Mouse (Mus musculus): ENCODE results near the gene Gm11938. TPM values are rescaled to one million over a fixed set of nuclear protein-coding genes. Genes with fewer than 3 reads are reported as not detected.
"Not testable (repeated sequence)": the region's sequence is repeated elsewhere in the genome, so short reads cannot be mapped to it uniquely, and the experiment has no call there.

Gm11938 gene
- polyA plus RNA-seq (2014; fragmentation: Nextera tagmentation; extraction: Ambion mirVana) = not detected in 2 replicates

DNA sequence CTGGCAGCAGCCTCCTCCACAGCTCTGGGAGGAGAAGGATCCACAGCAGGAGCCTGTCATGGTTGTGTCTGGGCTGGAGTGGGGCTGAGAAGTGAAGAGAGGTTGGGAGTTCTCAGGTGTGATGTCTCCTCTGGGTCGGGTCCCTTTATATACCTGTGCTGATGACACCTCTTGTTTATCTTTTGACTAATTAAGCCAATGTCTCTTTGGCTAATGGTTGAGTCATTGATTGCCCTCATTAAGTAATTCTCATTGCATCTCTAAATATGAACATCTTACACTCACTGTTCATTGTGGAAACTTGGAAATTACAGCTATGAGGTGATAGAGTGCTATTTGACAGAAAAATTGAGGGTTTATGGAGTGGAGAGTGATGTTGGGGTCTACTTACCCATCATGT is at the start of gene Gm11938:
Gm11938 (minus strand) TSS at position 101 of the 400 bp plus-strand sequence.
- WGBS = 69% methylated on average over 1 of the region's 1 CpGs
- ATAC-seq (ENCODE audit: low FRiP score, low TSS enrichment); H3K36me3 ChIP-seq (ENCODE audit: control insufficient read depth, insufficient read depth, low read length); H3K27me3 ChIP-seq (ENCODE audit: control insufficient read depth, insufficient read depth, low read length); H3K4me2 ChIP-seq (ENCODE audit: low read length); H3K9me3 ChIP-seq (ENCODE audit: control insufficient read depth, low read length); H3K4me3 ChIP-seq (replicated peaks; ENCODE audit: low read depth, low read length); H3K27ac ChIP-seq (replicated peaks; ENCODE audit: low read depth, low read length); H3K9ac ChIP-seq (replicated peaks; ENCODE audit: low read length); H3K4me1 ChIP-seq (ENCODE audit: control insufficient read depth, insufficient read depth, low read length); DNase-seq: not testable (repeated sequence)

DNA sequence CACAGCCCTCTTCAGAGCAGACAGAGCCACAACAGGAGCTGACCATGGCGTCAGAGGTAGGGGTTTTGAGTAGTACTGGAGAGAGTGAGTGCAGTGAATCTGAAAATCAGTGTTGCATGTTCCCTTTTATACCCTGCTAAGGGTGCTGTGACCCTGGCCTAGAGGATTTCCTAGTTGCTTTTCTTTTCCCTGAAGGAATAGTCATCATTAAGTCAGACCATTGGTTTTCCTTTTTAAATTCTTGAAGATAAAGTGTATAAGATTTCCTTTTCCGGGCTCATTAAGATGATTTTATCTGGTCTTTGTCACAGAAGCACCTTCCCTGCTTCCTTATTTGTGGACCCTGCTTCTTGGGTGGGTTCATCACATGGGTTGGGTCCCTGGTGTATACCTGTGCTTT is 47.0 kb upstream of the Gm11938 start, which contains the start of gene Gm11555:
Gm11555 (minus strand) TSS at position 101 of the 400 bp plus-strand sequence.
- Histone ChIP-seq H3K4me2 (ENCODE audit: low read length) (no peak within 1 kb of the TSS), H3K9me3 (ENCODE audit: control insufficient read depth, low read length) (no peaks in the 10 kb centered on the region), H3K4me3 (replicated peaks; ENCODE audit: low read depth, low read length) (no peak within 1 kb of the TSS), H3K9ac (replicated peaks; ENCODE audit: low read length) (no peak within 1 kb of the TSS), H3K27me3 (ENCODE audit: control insufficient read depth, insufficient read depth, low read length) (no peaks in the 10 kb centered on the region), H3K27ac (replicated peaks; ENCODE audit: low read depth, low read length) (no peak within 1 kb of the TSS), H3K36me3 (ENCODE audit: control insufficient read depth, insufficient read depth, low read length) (no peaks in the 10 kb centered on the region), H3K4me1 (ENCODE audit: control insufficient read depth, insufficient read depth, low read length) (no peaks in the 10 kb centered on the region)
- WGBS = 84% methylated on average over 2 of the region's 2 CpGs
- DNase-seq (no peak), ATAC-seq (ENCODE audit: low FRiP score, low TSS enrichment) (no peak)

DNA sequence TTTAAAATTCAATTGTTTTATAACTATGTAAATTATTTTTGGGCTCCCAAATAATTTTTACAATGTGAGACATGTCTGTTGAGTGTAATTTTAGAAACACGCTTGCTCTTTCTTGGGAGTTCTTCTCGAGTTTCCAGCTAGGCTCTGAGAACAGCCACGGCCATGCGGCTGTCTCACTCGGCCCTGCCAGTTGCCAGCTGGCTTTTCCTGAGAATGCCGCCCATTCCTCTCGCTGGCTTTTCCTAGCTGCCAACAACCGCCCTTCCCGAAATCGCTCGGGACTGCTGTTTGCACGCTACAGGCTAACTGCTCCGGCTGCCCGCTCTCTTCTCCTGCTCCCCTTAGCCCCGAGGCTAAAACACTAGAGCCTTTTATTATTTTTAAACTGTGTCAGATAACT is 43.3 kb upstream of the Gm11938 start:
- H3K9ac ChIP-seq (replicated peaks; ENCODE audit: low read length) = no peak overlapping the region
- H3K4me3 ChIP-seq (replicated peaks; ENCODE audit: low read depth, low read length) = no peak overlapping the region
- no peaks in the 10 kb centered on the region for H3K27me3 ChIP-seq (ENCODE audit: control insufficient read depth, insufficient read depth, low read length)
- H3K9me3 ChIP-seq (ENCODE audit: control insufficient read depth, low read length) = no peaks in the 10 kb centered on the region
- no peaks in the 10 kb centered on the region for H3K36me3 ChIP-seq (ENCODE audit: control insufficient read depth, insufficient read depth, low read length)
- no peak overlapping the region for H3K27ac ChIP-seq (replicated peaks; ENCODE audit: low read depth, low read length)
- 90% methylated on average over 15 of the region's 15 CpGs for WGBS
- DNase-seq (no peak), ATAC-seq (ENCODE audit: low FRiP score, low TSS enrichment) (no peak)
- no peaks in the 10 kb centered on the region for H3K4me1 ChIP-seq (ENCODE audit: control insufficient read depth, insufficient read depth, low read length)
- H3K4me2 ChIP-seq (ENCODE audit: low read length) = no peak overlapping the region

DNA sequence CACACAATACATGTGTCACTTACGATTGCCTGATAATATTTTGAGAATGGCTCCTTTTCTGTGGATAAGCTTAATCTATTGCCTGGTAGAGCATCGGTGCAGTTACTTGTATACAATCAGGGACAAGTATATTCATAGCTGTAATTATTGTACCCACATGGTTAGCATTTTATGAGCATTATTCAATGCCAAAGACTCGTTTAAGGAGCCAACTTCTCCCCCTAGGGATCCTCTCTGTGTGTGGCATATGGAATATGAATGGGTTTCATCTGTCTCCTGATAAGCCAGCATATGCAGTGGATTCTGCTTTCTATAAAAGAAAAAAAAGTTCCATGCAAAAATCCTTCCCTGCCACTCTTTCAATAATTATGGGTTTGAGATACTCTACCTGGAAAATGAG is 41.2 kb upstream of the Gm11938 start:
- DNase-seq (no peak), ATAC-seq (ENCODE audit: low FRiP score, low TSS enrichment) (no peak)
- 78% methylated on average over 3 of the region's 3 CpGs for WGBS

DNA sequence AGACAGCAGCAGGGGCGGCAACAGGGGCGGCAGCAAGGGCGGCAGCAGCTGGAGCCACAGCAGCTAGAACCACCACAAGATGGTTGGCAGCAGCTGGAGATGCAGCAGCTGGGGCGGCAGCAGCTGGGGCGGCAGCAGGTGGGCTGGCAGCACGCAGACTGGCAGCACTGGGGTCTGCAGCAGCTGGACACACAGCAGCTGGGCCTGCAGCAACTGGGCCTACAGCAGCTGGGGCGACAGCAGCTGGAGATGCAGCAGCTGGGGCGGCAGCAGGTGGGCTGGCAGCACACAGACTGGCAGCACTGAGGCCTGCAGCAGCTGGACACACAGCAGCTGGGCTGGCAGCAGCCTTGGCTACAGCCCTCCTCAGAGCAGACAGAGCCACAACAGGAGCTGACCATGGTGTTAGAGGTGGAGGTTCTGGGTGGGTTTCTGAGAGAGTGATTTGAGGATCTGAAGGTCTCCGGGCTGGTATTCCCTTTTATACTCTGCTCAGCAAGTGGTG is 40.6 kb upstream of the Gm11938 start, which contains the start of gene Krtap4-7:
Krtap4-7 (minus strand) TSS at position 455 of the 505 bp plus-strand sequence.
- not testable (repeated sequence) for H3K9ac ChIP-seq (replicated peaks; ENCODE audit: low read length); H3K9me3 ChIP-seq (ENCODE audit: control insufficient read depth, low read length); DNase-seq; H3K36me3 ChIP-seq (ENCODE audit: control insufficient read depth, insufficient read depth, low read length); H3K4me2 ChIP-seq (ENCODE audit: low read length); ATAC-seq (ENCODE audit: low FRiP score, low TSS enrichment); H3K27me3 ChIP-seq (ENCODE audit: control insufficient read depth, insufficient read depth, low read length); H3K27ac ChIP-seq (replicated peaks; ENCODE audit: low read depth, low read length); H3K4me3 ChIP-seq (replicated peaks; ENCODE audit: low read depth, low read length); H3K4me1 ChIP-seq (ENCODE audit: control insufficient read depth, insufficient read depth, low read length)
- WGBS = 84% methylated on average over 9 of the region's 9 CpGs

More for the DNA sequence above, 41.2 kb upstream of the Gm11938 start:
- no peaks in the 10 kb centered on the region for H3K9me3 ChIP-seq (ENCODE audit: control insufficient read depth, low read length)
- no peak overlapping the region for H3K4me3 ChIP-seq (replicated peaks; ENCODE audit: low read depth, low read length)
- H3K36me3 ChIP-seq (ENCODE audit: control insufficient read depth, insufficient read depth, low read length) = no peaks in the 10 kb centered on the region
- no peaks in the 10 kb centered on the region for H3K27me3 ChIP-seq (ENCODE audit: control insufficient read depth, insufficient read depth, low read length)
- no peak overlapping the region for H3K27ac ChIP-seq (replicated peaks; ENCODE audit: low read depth, low read length)
- H3K9ac ChIP-seq (replicated peaks; ENCODE audit: low read length) = no peak overlapping the region
- H3K4me1 ChIP-seq (ENCODE audit: control insufficient read depth, insufficient read depth, low read length) = no peaks in the 10 kb centered on the region
- no peak overlapping the region for H3K4me2 ChIP-seq (ENCODE audit: low read length)

DNA sequence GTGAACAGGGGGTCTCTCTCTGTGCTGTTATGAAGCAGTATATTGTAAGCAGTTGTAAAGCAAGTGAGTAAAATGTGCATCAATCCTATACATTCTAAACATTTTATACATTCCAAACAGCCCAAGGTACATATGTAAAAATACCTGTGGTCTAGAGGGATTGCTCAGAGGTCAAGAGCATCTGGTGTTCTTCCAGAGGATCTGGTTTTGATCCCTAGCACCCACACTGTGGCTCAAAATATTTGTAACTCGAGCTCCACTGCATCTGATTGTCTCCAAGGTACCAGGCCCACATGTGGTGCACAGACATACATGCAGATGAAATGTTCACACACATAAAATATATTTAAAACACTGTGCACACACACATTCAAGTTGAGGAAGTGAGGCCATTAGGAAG is 37.8 kb upstream of the Gm11938 start:
- Histone ChIP-seq H3K27me3 (ENCODE audit: control insufficient read depth, insufficient read depth, low read length) (no peaks in the 10 kb centered on the region), H3K9ac (replicated peaks; ENCODE audit: low read length) (no peak overlapping the region), H3K9me3 (ENCODE audit: control insufficient read depth, low read length) (no peaks in the 10 kb centered on the region), H3K4me2 (ENCODE audit: low read length) (no peak overlapping the region), H3K36me3 (ENCODE audit: control insufficient read depth, insufficient read depth, low read length) (no peaks in the 10 kb centered on the region), H3K27ac (replicated peaks; ENCODE audit: low read depth, low read length) (no peak overlapping the region), H3K4me3 (replicated peaks; ENCODE audit: low read depth, low read length) (no peak overlapping the region), H3K4me1 (ENCODE audit: control insufficient read depth, insufficient read depth, low read length) (no peaks in the 10 kb centered on the region)
- DNase-seq = no peak
- no peak for ATAC-seq (ENCODE audit: low FRiP score, low TSS enrichment)
- WGBS = 45% methylated on average over 1 of the region's 1 CpGs

DNA sequence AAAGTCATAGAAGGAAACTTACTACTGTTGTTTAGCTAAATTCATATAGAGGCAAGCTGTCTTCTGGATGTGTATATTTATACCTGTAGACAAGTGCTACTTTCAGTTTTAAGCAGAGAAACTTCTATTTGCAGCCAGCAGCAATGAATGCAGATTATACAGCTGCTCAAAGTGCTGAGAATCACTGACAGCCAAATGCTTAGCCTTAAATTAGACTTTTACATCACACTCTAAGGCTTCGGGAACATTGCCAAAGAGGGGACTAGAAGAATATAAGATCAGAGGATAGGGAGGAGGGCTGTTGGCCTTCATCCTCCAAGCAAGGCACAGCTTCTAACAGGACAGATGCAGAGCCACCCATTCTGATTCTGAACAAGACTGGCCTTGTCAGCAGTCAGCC is 34.0 kb upstream of the Gm11938 start:
- H3K4me1 ChIP-seq (ENCODE audit: control insufficient read depth, insufficient read depth, low read length) = no peaks in the 10 kb centered on the region
- no peak overlapping the region for H3K4me2 ChIP-seq (ENCODE audit: low read length)
- no peak for DNase-seq
- 67% methylated on average over 1 of the region's 1 CpGs for WGBS
- no peak overlapping the region for H3K27ac ChIP-seq (replicated peaks; ENCODE audit: low read depth, low read length)
- H3K9me3 ChIP-seq (ENCODE audit: control insufficient read depth, low read length) = no peaks in the 10 kb centered on the region
- no peak overlapping the region for H3K9ac ChIP-seq (replicated peaks; ENCODE audit: low read length)
- no peaks in the 10 kb centered on the region for H3K27me3 ChIP-seq (ENCODE audit: control insufficient read depth, insufficient read depth, low read length)
- no peak for ATAC-seq (ENCODE audit: low FRiP score, low TSS enrichment)
- H3K4me3 ChIP-seq (replicated peaks; ENCODE audit: low read depth, low read length) = no peak overlapping the region
- no peaks in the 10 kb centered on the region for H3K36me3 ChIP-seq (ENCODE audit: control insufficient read depth, insufficient read depth, low read length)

DNA sequence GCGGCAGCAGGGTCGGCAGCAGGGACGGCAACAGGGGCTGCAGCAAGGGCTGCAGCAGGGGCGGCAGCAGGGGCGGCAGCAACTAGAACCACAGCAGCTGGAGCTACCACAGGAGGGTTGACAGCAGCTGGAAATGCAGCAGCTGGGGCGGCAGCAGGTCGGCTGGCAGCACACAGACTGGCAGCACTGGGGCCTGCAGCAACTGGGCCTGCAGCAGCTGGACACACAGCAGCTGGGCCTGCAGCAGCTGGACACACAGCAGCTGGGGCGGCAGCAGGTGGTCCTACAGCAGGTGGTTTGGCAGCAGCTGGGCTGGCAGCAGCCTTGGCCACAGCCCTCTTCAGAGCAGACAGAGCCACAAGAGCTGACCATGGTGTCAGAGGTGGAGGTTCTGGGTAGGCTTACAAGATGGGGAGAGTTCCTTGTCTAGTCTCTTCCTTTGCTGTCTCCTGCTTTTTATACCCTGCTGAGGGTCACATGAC is 31.6 kb upstream of the Gm11938 start, which contains the start of gene Krtap4-2:
Krtap4-2 (minus strand) TSS at position 432 of the 482 bp plus-strand sequence.
- no peak within 1 kb of the TSS for H3K27ac ChIP-seq (replicated peaks; ENCODE audit: low read depth, low read length)
- no peaks in the 10 kb centered on the region for H3K36me3 ChIP-seq (ENCODE audit: control insufficient read depth, insufficient read depth, low read length)
- no peak within 1 kb of the TSS for H3K4me3 ChIP-seq (replicated peaks; ENCODE audit: low read depth, low read length)
- no peak within 1 kb of the TSS for H3K4me2 ChIP-seq (ENCODE audit: low read length)
- ATAC-seq (ENCODE audit: low FRiP score, low TSS enrichment) = no peak
- no peak within 1 kb of the TSS for H3K9ac ChIP-seq (replicated peaks; ENCODE audit: low read length)
- H3K27me3 ChIP-seq (ENCODE audit: control insufficient read depth, insufficient read depth, low read length) = no peaks in the 10 kb centered on the region
- H3K9me3 ChIP-seq (ENCODE audit: control insufficient read depth, low read length) = no peaks in the 10 kb centered on the region
- no peak for DNase-seq
- H3K4me1 ChIP-seq (ENCODE audit: control insufficient read depth, insufficient read depth, low read length) = no peaks in the 10 kb centered on the region
- WGBS = 33% methylated on average over 8 of the region's 8 CpGs

DNA sequence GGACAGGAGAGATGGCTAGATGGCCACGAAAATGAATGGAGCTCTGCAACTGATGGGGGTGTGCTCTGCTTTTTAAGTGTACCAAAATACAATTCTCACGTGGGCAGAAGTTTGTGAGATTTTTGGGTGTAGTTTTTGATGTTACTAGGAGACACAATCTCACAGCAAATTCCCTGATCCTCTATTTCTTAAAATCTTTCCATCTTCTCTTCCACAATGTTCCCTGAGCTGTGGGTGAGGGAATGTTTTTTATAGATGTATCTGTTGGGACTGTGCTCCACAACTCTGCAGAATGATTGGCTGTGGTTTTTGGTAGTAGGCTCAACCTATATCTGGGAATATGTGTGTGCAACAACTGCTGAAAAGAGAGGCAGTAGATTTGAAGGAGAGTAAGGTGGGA is 30.2 kb upstream of the Gm11938 start:
- WGBS = 86% methylated on average over 2 of the region's 2 CpGs
- H3K9me3 ChIP-seq (ENCODE audit: control insufficient read depth, low read length) = no peaks in the 10 kb centered on the region
- H3K36me3 ChIP-seq (ENCODE audit: control insufficient read depth, insufficient read depth, low read length) = no peaks in the 10 kb centered on the region
- no peaks in the 10 kb centered on the region for H3K27me3 ChIP-seq (ENCODE audit: control insufficient read depth, insufficient read depth, low read length)
- H3K4me1 ChIP-seq (ENCODE audit: control insufficient read depth, insufficient read depth, low read length) = no peaks in the 10 kb centered on the region
- no peak overlapping the region for H3K27ac ChIP-seq (replicated peaks; ENCODE audit: low read depth, low read length)
- H3K4me2 ChIP-seq (ENCODE audit: low read length) = no peak overlapping the region
- no peak overlapping the region for H3K9ac ChIP-seq (replicated peaks; ENCODE audit: low read length)
- ATAC-seq (ENCODE audit: low FRiP score, low TSS enrichment) (no peak), DNase-seq (no peak)
- no peak overlapping the region for H3K4me3 ChIP-seq (replicated peaks; ENCODE audit: low read depth, low read length)

Data from midbrain, embryonic 14.5 days (tissue).